Mouse (Mus musculus) forebrain, postnatal 0 days (tissue): Measurements from ENCODE around the gene Glud1. TPM values are rescaled to one million over a fixed set of nuclear protein-coding genes. Genes with fewer than 3 reads are reported as not detected.

Experiments used
- ATAC-seq: fragments of 200-750 bp; cut with Nextera tagmentation; 2 replicates; pipeline ENCODE4 v1.8.0; 2017; ENCODE audit warnings: mild to moderate bottlenecking, moderate library complexity
- DNase-seq: peaks from one replicate; pipeline ENCODE4 v3.0.0-alpha.2; 2015
- H3K27ac ChIP-seq: fragments of 300-500 bp; sonication (generic); 2 replicates; pipeline ENCODE4 v1.5.1; 2014; ENCODE audit warnings: low read depth, mild to moderate bottlenecking, antibody characterized with exemption, low read length, moderate library complexity, mixed read lengths
- H3K27me3 ChIP-seq: fragments of 300-500 bp; sonication (generic); 2 replicates; pipeline ENCODE4 v1.6.1; 2014; ENCODE audit warnings: mild to moderate bottlenecking, low read length, mixed read lengths; ENCODE audit not compliant: insufficient read depth
- H3K36me3 ChIP-seq: fragments of 300-500 bp; sonication (generic); 2 replicates; pipeline ENCODE4 v1.6.1; 2014; ENCODE audit warnings: mild to moderate bottlenecking, moderate library complexity; ENCODE audit not compliant: insufficient read depth
- H3K4me1 ChIP-seq: fragments of 300-500 bp; sonication (generic); 2 replicates; pipeline ENCODE4 v1.6.1; 2014; ENCODE audit warnings: antibody characterized with exemption; ENCODE audit not compliant: insufficient read depth
- H3K4me2 ChIP-seq: fragments of 300-500 bp; sonication (generic); 2 replicates; pipeline ENCODE4 v1.6.1; 2014; ENCODE audit warnings: low read depth, mild to moderate bottlenecking, moderate library complexity
- H3K4me3 ChIP-seq: fragments of 300-500 bp; sonication (generic); 2 replicates; pipeline ENCODE4 v1.5.1; 2014; ENCODE audit warnings: low read depth, low read length, mixed read lengths
- H3K9ac ChIP-seq: fragments of 300-500 bp; sonication (generic); 2 replicates; pipeline ENCODE4 v1.6.1; 2014; ENCODE audit warnings: mild to moderate bottlenecking
- H3K9me3 ChIP-seq: fragments of 300-500 bp; sonication (generic); 2 replicates; pipeline ENCODE4 v1.6.1; 2016; ENCODE audit warnings: low read length
- CTCF ChIP-seq: sonication (generic); IDR thresholded peaks from 2 replicates; pipeline ENCODE4 v1.5.1; 2016; ENCODE audit warnings: antibody characterized with exemption, control low read depth, low read depth
- WGBS: fragments of 180-500 bp; shearing (Covaris S2); extraction: QIAGEN DNeasy Blood & Tissue Kit; methylation state at CpG from one replicate; pipeline ENCODE4 v1.1.7; 2014; 5-methylcytosine and 5-hydroxymethylcytosine counted together
- polyA plus RNA-seq: library from polyadenylated mRNA; unstranded; fragments of >200 nt; fragmentation: Nextera tagmentation; extraction: Ambion mirVana; gene quantifications from 2 replicates; pipeline ENCODE4 v1.2.1, GENCODE M21; 2015
- total RNA-seq: library from RNA; depleted of rRNA; stranded (reverse); fragments of >200 nt; gene quantifications from 2 replicates; pipeline ENCODE4 v1.2.3, GENCODE M21; 2014

Gene Glud1
- total and polyA plus RNA-seq, 2 experiments from 2014 or later = 114 to 179 TPM

- no peak for ATAC-seq
- H3K4me2 ChIP-seq = no peak overlapping the region
- no peak for TF ChIP-seq CTCF
Observed at GRCm38 (mm10) chr14:34349007-34349406, 38.5 kb downstream of the Glud1 start.

GRCm38 (mm10) chr14:34351660-34352059 lies 41.1 kb downstream of the Glud1 start:
- no peak for ATAC-seq
- WGBS = 81% methylated on average over 3 of the region's 3 CpGs

More at GRCm38 (mm10) chr14:34349007-34349406, 38.5 kb downstream of the Glud1 start:
- H3K27ac ChIP-seq = no peak overlapping the region
- no peak overlapping the region for H3K9ac ChIP-seq
- no peaks in the 10 kb centered on the region for H3K9me3 ChIP-seq
- no peaks in the 10 kb centered on the region for H3K4me1 ChIP-seq
- WGBS = 86% methylated on average over 8 of the region's 8 CpGs
- no peak for DNase-seq
- no peak overlapping the region for H3K4me3 ChIP-seq
- H3K36me3 ChIP-seq = peaks cover 5% of the 10 kb centered on the region
- H3K27me3 ChIP-seq = no peaks in the 10 kb centered on the region

GRCm38 (mm10) chr14:34352523-34352922 lies 42.0 kb downstream of the Glud1 start:
- no peak overlapping the region for H3K9ac ChIP-seq
- H3K4me1 ChIP-seq = no peaks in the 10 kb centered on the region
- H3K27me3 ChIP-seq = no peaks in the 10 kb centered on the region
- no peaks in the 10 kb centered on the region for H3K36me3 ChIP-seq
- DNase-seq (no peak), ATAC-seq (no peak)
- H3K4me3 ChIP-seq = no peak overlapping the region
- no peak for TF ChIP-seq CTCF
- H3K27ac ChIP-seq = no peak overlapping the region
- 71% methylated on average over 6 of the region's 6 CpGs for WGBS
- H3K9me3 ChIP-seq = no peaks in the 10 kb centered on the region
- no peak overlapping the region for H3K4me2 ChIP-seq

More at GRCm38 (mm10) chr14:34351660-34352059, 41.1 kb downstream of the Glud1 start:
- TF ChIP-seq CTCF = no peak
- Histone ChIP-seq H3K4me1 (no peaks in the 10 kb centered on the region), H3K9ac (no peak overlapping the region), H3K4me2 (no peak overlapping the region), H3K27ac (no peak overlapping the region), H3K4me3 (no peak overlapping the region), H3K36me3 (no peaks in the 10 kb centered on the region), H3K27me3 (no peaks in the 10 kb centered on the region), H3K9me3 (no peaks in the 10 kb centered on the region)
- DNase-seq = no peak

- ATAC-seq = no peak
- DNase-seq = no peak
- Histone ChIP-seq H3K27ac (no peak overlapping the region), H3K4me1 (no peaks in the 10 kb centered on the region), H3K4me2 (no peak overlapping the region), H3K9me3 (no peaks in the 10 kb centered on the region), H3K9ac (no peak overlapping the region), H3K4me3 (no peak overlapping the region), H3K36me3 (no peaks in the 10 kb centered on the region), H3K27me3 (no peaks in the 10 kb centered on the region)
- no peak for TF ChIP-seq CTCF
- 87% methylated on average over 3 of the region's 3 CpGs for WGBS
Observed at GRCm38 (mm10) chr14:34353326-34353725, 42.8 kb downstream of the Glud1 start.

- H3K9me3 ChIP-seq = no peaks in the 10 kb centered on the region
- no peaks in the 10 kb centered on the region for H3K27me3 ChIP-seq
- no peak overlapping the region for H3K4me3 ChIP-seq
- WGBS = 89% methylated on average over 4 of the region's 4 CpGs
- no peak overlapping the region for H3K27ac ChIP-seq
- H3K4me1 ChIP-seq = no peaks in the 10 kb centered on the region
- no peak for ATAC-seq
- no peak for TF ChIP-seq CTCF
- H3K9ac ChIP-seq = no peak overlapping the region
- DNase-seq = no peak
- H3K36me3 ChIP-seq = no peaks in the 10 kb centered on the region
- no peak overlapping the region for H3K4me2 ChIP-seq
Observed at GRCm38 (mm10) chr14:34354456-34354855, 43.9 kb downstream of the Glud1 start.

GRCm38 (mm10) chr14:34355301-34355700 lies 44.8 kb downstream of the Glud1 start, which contains the start of gene Fam25c:
Fam25c (minus strand) TSS chr14:34355433.
- H3K4me3 ChIP-seq = no peak within 1 kb of the TSS
- DNase-seq (no peak), ATAC-seq (no peak)
- no peaks in the 10 kb centered on the region for H3K27me3 ChIP-seq
- no peaks in the 10 kb centered on the region for H3K4me1 ChIP-seq
- H3K9ac ChIP-seq = no peak within 1 kb of the TSS
- no peaks in the 10 kb centered on the region for H3K36me3 ChIP-seq
- H3K9me3 ChIP-seq = no peaks in the 10 kb centered on the region
- no peak within 1 kb of the TSS for H3K27ac ChIP-seq
- 81% methylated on average over 6 of the region's 6 CpGs for WGBS
- H3K4me2 ChIP-seq = no peak within 1 kb of the TSS
- TF ChIP-seq CTCF = no peak

GRCm38 (mm10) chr14:34357671-34358455 lies 47.3 kb downstream of the Glud1 start:
- no peak overlapping the region for H3K4me2 ChIP-seq
- TF ChIP-seq CTCF = no peak
- H3K4me1 ChIP-seq = no peaks in the 10 kb centered on the region
- H3K4me3 ChIP-seq = no peak overlapping the region
- no peaks in the 10 kb centered on the region for H3K36me3 ChIP-seq
- DNase-seq (no peak), ATAC-seq (no peak)
- H3K27me3 ChIP-seq = no peaks in the 10 kb centered on the region
- WGBS = 78% methylated on average over 7 of the region's 7 CpGs
- H3K27ac ChIP-seq = no peak overlapping the region
- no peaks in the 10 kb centered on the region for H3K9me3 ChIP-seq
- H3K9ac ChIP-seq = no peak overlapping the region
